Mouse (Mus musculus): ENCODE data around the gene Mgat3.

The Mgat3 gene

GRCm38 (mm10) chr15:80149517-80149916, 24.0 kb upstream of the Mgat3 start:
- DNase-seq (ENCODE audit: low spot score in 2 of 2), result peak; percentile 24 to 37

- no peak for DNase-seq (ENCODE audit: low spot score in 2 of 2)
Observed at GRCm38 (mm10) chr15:80152663-80153062, 20.9 kb upstream of the Mgat3 start.

DNA sequence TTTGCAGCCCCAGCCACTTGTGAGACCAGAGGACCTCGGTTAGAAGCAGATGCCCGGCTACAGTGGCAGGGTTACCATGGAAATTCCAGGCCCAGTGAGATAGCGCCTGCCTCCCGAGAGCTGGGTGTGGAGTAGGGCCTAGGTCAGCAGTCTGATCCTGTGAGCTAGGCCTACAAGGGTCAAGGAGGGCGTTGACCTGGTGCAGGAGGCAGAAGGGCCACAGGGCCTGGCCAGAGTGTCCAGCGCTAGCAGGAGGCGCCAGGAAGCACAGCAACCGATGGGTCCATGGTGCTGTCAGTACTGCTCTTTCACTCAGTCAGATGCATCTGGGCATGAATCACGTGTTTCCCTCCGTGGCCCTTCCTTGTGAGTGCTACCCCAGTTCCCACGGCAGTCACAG, 19.8 kb upstream of the Mgat3 start:
- no peak for DNase-seq (ENCODE audit: low spot score in 2 of 2)

- DNase-seq (ENCODE audit: low spot score in 2 of 2), result no peak
Observed at GRCm38 (mm10) chr15:80155707-80156106, 17.8 kb upstream of the Mgat3 start.

GRCm38 (mm10) chr15:80157197-80157943, 16.2 kb upstream of the Mgat3 start:
- DNase-seq (ENCODE audit: low spot score in 2 of 2), result no peak

DNA sequence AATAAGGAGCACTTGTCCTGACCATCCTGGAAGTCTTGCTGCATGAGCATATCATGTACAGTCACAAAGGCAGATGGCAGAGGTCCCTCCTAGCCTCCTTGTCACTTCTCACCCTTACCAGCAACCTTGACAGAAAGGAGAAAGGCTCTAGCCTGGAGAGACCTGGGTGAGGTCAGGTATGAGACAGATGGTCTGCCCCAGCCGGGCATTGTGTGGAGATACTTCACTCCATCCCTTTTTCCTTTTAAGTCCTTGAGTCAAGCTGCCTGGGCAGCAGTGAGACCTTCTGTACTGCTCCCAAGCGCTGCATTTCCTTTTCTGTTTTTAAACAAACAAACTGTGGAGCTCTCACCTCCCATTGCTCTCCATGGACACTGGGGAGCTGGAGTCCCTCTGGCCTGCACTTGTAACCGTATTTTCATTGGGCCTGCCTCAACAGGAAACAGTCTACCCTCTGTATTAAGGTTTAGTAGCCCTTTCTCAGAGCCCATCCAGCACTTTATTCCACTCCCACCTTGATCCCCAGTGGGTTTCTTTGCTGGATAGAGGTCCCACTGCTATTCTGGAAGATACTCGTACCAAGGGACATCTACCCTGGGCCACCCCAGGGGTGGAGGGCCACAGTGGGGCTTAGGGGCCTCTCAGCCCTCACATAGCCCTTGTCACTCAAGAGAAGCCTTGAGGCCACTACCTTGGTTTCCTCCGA, 15.4 kb upstream of the Mgat3 start:
- no peak for DNase-seq (ENCODE audit: low spot score in 2 of 2)

DNA sequence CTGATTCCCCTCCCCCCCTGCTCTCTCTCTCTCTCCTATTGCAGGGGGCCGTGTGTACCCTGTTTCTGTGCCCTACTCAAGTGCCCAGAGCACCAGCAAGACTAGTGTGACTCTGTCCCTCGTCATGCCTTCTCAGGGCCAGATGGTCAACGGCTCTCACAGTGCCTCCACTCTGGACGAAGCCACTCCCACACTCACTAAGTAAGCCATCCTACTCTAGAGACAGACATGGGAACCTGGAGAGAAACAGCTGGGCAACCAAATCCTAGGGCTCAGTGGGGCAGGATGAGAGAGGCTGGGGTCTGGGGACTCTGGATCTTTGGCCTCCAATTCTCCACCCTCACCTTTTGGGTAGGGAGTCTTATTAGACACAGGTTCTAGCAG, 14.8 kb upstream of the Mgat3 start:
- DNase-seq (ENCODE audit: low spot score in 2 of 2), result no peak

DNA sequence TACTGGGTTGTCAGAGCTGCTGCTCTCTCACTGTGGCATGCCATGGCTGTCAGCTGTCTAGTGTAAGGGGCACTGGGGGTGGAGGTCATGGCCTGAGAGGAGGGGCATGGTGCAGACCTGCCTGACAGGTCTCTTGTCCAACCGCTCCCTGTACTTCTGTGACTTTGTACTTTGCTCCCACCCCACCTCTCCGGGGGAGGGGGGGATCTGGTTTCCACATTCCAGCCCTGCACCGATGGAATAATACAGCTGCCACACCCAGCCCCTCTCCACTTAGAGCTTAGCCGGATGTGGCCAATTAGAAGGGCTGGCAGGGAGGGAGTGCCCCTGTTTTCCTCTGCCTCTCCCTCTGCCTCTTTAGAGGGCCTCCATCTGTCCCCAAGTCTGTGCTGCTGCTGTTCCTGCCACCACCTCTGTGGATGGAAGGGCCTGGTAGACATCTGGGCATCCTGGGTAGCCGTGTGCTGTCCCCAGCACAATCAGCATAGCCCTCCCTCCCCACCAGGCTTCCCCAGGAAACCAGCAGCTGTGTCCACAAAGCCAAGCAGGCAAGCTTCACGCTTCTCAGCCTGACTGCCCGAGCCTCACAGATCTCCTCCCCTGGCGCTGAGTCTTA, 14.1 kb upstream of the Mgat3 start:
- DNase-seq (ENCODE audit: low spot score in 2 of 2), result no peak

GRCm38 (mm10) chr15:80160223-80160622, 13.3 kb upstream of the Mgat3 start:
- DNase-seq (ENCODE audit: low spot score in 2 of 2), result no peak

DNA sequence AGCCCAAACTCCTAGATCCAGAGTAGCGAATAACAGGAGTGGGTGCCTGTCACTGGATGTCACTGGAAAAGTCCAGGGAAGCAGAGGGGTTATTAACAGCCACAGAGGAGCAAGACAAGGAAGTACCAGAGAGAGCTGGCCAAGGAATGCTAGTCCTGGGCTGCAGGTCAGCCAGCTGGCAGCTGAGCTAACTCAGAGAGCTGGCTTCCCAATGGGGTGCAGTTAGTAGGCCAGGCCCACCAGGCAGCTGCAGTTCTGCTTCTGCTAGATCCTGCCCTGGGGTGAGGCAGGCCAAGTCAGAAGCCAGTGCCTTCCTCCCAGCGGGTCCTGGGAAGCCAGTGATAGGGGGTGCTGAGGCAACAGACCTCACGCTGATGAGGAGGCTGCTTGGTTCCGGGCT, 12.8 kb upstream of the Mgat3 start:
- DNase-seq (ENCODE audit: low spot score in 2 of 2), result no peak

DNA sequence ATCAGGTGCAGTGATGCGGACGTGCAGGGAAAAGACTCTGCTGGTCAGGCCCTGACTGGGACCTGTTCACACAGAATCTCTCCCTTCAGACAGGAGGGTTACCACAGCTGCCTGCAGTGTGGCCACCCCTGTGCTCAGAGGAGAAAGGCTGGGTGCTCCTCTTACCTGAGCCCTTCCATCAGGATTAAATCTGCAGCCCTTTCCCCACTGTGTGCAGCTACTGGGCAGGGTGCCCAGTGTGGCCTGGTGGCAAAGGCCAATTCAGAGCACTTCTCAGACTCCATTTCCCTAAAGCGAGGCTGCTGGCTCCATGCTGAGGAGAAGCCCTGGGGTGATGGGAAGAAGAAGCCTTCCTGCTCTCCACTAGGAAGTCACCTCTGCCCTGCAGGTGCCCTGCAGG, 12.3 kb upstream of the Mgat3 start:
- DNase-seq (ENCODE audit: low spot score in 2 of 2), result no peak

DNA sequence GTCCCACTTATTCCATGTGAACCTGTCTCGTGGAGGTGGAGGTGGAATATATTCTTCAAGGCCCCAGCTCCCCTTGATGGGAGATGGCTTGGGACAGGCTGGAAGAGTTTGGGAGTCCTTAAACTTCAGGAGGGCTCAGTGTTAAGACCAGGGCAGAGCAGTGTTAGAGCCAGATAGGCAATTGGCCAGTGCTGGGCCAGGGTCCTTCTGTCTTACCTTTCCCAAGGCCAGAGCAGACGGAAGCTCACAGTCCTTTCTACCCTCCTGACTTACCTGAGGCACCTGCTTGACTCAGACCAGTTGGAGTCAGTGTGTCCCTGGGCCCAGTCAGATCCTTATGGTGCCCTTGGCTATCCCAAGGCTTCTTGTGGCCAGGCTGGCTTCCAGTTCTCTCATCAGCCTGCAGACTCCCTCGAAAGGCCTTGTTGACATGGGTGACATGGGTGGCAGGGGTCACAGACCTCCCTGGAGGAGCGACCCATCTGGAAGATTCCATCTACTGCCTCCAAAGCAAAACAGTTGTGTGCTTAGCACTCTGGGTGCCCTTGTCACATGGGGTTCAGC, 11.0 kb upstream of the Mgat3 start:
- no peak for DNase-seq (ENCODE audit: low spot score in 2 of 2)

GRCm38 (mm10) chr15:80163274-80163673, 10.2 kb upstream of the Mgat3 start:
- DNase-seq (ENCODE audit: low spot score in 2 of 2), result no peak

DNA sequence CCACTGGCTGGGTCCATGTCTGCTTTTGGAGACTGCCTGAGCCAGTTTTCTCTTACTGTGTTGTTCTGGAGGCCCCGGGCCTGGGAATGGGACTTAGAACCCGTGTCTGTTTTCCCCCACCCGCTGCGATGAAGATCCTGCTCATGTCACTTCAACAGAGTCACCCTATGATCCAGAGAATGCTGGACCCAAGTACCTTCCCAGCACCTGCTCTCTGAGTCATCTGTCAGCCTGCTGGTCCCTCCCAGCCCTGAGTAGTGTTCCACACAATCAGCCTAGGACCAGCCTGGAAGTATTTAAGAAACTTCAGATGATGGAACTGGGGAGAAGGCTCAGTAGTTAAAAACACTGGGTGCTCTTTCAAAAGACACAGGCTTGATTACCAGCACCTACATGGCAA, 9.8 kb upstream of the Mgat3 start:
- no peak for DNase-seq (ENCODE audit: low spot score in 2 of 2)

- DNase-seq (ENCODE audit: low spot score in 2 of 2), result no peak
Observed at GRCm38 (mm10) chr15:80165396-80165795, 8.1 kb upstream of the Mgat3 start.

GRCm38 (mm10) chr15:80169484-80169883, 4.0 kb upstream of the Mgat3 start:
- DNase-seq (ENCODE audit: low spot score in 2 of 2), result no peak

DNA sequence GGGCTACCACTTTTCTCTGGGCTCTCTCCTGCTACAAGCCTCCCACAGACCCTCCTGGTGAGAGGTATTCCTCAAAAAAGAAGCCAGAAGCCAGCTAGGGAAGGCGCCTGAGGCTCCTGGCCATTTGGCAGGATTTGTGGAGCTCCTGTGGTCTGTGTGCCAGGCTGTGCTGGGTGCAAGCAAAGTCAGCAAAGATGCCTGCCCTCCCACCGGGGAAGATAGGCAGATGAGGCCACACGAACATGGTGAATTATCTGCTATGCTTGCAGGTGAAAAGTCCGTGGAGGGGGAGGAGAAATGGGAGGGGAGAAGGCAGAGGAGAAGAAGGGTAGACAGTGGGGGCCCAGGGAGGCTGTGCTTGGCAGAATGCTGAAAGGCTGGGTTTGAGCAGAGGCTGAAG, 3.2 kb upstream of the Mgat3 start:
- no peak for DNase-seq (ENCODE audit: low spot score in 2 of 2)

- DNase-seq (ENCODE audit: low spot score in 2 of 2), result no peak
Observed at GRCm38 (mm10) chr15:80171286-80171685, 2.2 kb upstream of the Mgat3 start.

DNA sequence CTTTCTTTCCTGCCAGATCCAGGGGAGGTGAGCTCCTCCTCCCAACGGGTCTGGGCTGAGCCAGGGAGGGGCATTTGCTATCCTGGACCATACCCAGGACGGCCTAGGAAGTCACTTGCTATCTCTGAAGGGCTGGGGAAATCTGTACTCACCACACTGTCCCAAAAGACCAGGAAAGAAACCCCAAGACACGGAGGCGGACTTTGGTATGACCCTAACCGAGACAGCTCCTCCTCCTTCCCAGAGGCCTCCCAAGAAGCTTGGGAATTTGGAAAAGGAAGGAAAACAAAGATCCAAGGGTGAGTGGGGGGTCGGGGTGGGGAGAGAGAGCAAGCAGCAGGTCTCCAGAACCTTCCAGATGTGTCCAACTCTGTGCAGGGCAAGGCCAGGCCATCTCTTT, 1.7 kb upstream of the Mgat3 start:
- DNase-seq (ENCODE audit: low spot score in 2 of 2), result no peak

GRCm38 (mm10) chr15:80173781-80174597, 468 bp downstream of the Mgat3 start:
- no peak for DNase-seq (ENCODE audit: low spot score in 2 of 2)

GRCm38 (mm10) chr15:80174598-80174875, 1.0 kb downstream of the Mgat3 start:
- DNase-seq (ENCODE audit: low spot score in 2 of 2), result no peak

DNA sequence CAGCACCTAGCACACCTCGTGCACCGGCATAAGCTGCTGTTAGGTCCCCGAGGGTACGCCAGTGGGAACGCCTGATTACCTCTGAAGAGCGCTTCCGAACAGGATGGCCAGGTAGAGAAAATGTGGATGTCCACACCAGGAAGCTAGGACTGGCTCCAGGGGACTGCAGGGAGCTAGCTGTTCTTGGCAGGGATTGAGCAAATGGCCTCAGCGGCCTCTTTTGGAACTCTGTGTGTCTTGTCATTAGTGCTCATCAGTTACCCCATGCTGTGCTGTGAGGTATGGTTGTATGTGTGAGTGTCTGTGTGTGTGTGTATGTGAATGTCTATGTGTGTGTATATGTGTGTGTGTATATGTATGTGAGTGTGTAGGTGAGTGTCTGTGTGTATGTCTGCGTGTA, 1.8 kb downstream of the Mgat3 start:
- no peak for DNase-seq (ENCODE audit: low spot score in 2 of 2)

Measured in thymus, postnatal 10 days (tissue).